Mouse (Mus musculus): ENCODE measurements around the gene Map6. TPM values are rescaled to one million over a fixed set of nuclear protein-coding genes. Genes with fewer than 3 reads are reported as not detected.
A peak's percentile ranks its signal among the peaks of the same experiment; 100 is the strongest.

Gene Map6
- total and polyA plus RNA-seq, 3 experiments: 3.3 to 4.3 (median 3.5) TPM

DNA sequence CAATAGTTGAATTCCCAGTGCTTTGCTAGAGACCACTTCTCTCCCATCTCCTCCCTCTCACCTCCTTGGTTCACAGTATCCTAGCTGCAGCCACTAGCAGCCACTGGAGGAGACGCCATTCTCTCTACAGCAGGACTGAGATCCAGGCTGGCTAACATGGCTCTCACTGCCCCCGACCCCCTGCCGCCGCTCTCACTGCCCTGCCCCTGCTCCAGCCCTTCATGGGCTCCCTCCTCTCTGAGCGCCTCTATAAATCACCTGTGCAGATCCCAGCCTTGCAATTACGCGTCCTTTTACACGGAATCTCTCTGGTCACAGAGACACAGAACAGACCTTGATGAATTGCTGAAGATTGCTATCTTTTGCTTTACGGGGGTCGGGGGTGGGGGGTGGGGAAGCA lies 57.6 kb downstream of the Map6 start:
- Histone ChIP-seq H3K4me3 (no peak overlapping the region), H3K27me3 (ENCODE audit: control insufficient read depth, insufficient read depth, low read length) (no peaks in the 10 kb centered on the region), H3K4me1 (ENCODE audit: control insufficient read depth, insufficient read depth, low read length) (0 out of 2 replicates have a peak, but pooled peaks cover 3% of the 10 kb centered on the region), H3K79me2 (replicated peaks; ENCODE audit: control insufficient read depth, insufficient read depth, low read length) (no peaks in the 10 kb centered on the region), H3K36me3 (ENCODE audit: control insufficient read depth, insufficient read depth, low read length) (no peaks in the 10 kb centered on the region), H3K9ac (ENCODE audit: low read depth, low read length) (no peak overlapping the region), H3K27ac (no peak overlapping the region)
- intact Hi-C loops (cut with DNase I): no loop called here
- TF ChIP-seq EP300 (IDR thresholded peaks at IDR 0.05; ENCODE audit: insufficient read depth, low read depth, low read length) (no peak), POLR2A (IDR thresholded peaks at IDR 0.05; ENCODE audit: insufficient read depth, low read depth, low read length) (no peak), CTCF (IDR thresholded peaks at IDR 0.05) (no peak)
- WGBS: 63% methylated on average over 10 of the region's 10 CpGs
- no peak for DNase-seq

DNA sequence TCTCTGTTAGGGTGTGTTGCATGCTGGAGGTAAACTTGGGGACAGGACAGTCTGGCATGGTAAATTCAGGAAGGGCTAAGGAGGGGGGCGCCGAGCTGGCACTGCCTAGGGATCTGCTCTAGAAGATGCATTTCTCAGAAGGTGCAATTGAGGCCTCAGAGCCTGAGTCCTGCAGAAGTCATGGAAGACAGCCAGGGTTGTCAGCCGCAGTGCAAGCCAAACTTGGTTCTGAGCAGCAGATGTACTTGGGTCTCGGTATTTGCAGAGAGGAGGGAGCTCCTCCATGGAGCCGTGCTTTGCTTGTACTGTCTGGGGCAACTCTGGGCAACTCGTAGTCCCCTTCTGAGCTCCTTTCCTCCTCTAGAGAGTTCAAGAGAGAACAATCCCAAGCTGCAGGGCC lies 58.9 kb downstream of the Map6 start:
- Histone ChIP-seq H3K9ac (ENCODE audit: low read depth, low read length) (no peak overlapping the region), H3K27ac (no peak overlapping the region), H3K4me3 (no peak overlapping the region), H3K36me3 (ENCODE audit: control insufficient read depth, insufficient read depth, low read length) (no peaks in the 10 kb centered on the region), H3K4me1 (ENCODE audit: control insufficient read depth, insufficient read depth, low read length) (0 out of 2 replicates have a peak, but pooled peaks cover 3% of the 10 kb centered on the region), H3K79me2 (replicated peaks; ENCODE audit: control insufficient read depth, insufficient read depth, low read length) (no peaks in the 10 kb centered on the region), H3K27me3 (ENCODE audit: control insufficient read depth, insufficient read depth, low read length) (no peaks in the 10 kb centered on the region)
- no peak for TF ChIP-seq POLR2A (IDR thresholded peaks at IDR 0.05; ENCODE audit: insufficient read depth, low read depth, low read length)
- TF ChIP-seq CTCF (IDR thresholded peaks at IDR 0.05): no peak
- TF ChIP-seq EP300 (IDR thresholded peaks at IDR 0.05; ENCODE audit: insufficient read depth, low read depth, low read length): no peak
- 64% methylated on average over 6 of the region's 6 CpGs for WGBS
- DNase-seq: peak in 1 of 2 experiments; percentile 37
- intact Hi-C loops (cut with DNase I): no loop called here

DNA sequence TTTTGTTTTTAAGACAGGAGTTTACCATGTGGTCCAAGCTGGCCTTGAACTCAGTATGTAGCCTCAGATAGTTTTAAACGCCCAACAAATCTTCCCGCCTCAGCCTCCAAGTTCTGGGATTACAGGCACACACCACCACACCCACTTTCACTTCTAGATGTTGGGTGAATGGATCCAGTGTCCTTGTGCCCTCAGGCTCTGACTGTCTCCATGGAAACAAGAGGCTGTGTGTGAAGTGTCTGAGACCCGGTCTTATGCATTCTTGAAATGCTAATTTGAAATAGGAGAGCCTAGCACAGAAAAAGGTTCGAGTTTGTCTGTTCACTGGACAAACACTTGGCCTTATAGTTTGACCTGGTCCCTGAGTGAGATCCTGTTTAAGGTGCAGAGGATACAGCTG lies 61.6 kb downstream of the Map6 start:
- intact Hi-C loops (cut with DNase I): no loop called here
- Histone ChIP-seq H3K27ac (no peak overlapping the region), H3K4me1 (ENCODE audit: control insufficient read depth, insufficient read depth, low read length) (0 out of 2 replicates have a peak, but pooled peaks cover 2% of the 10 kb centered on the region), H3K4me3 (no peak overlapping the region), H3K79me2 (replicated peaks; ENCODE audit: control insufficient read depth, insufficient read depth, low read length) (no peaks in the 10 kb centered on the region), H3K27me3 (ENCODE audit: control insufficient read depth, insufficient read depth, low read length) (no peaks in the 10 kb centered on the region), H3K36me3 (ENCODE audit: control insufficient read depth, insufficient read depth, low read length) (no peaks in the 10 kb centered on the region), H3K9ac (ENCODE audit: low read depth, low read length) (no peak overlapping the region)
- TF ChIP-seq EP300 (IDR thresholded peaks at IDR 0.05; ENCODE audit: insufficient read depth, low read depth, low read length) (no peak), CTCF (IDR thresholded peaks at IDR 0.05) (no peak), POLR2A (IDR thresholded peaks at IDR 0.05; ENCODE audit: insufficient read depth, low read depth, low read length) (no peak)
- DNase-seq: no peak
- 83% methylated on average over 4 of the region's 4 CpGs for WGBS

DNA sequence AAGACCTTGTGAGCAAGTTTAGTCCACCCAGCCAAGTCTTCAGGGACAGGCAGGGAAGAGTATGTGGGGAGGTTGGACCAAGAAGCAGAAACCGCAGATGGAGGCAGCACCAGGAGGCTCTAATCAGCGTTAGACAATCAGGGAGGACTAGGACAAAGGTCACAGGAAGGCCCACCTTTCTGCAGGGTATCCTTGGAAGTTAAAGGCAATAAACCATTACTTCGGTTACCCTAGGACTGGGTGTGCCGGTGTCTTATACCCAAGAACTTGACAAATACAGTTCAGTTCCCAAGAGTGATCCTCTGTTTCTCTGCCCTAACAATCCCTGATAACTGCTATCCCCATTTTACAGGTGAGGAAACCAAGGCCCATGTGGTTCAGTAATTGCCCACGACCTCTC lies 62.8 kb downstream of the Map6 start:
- H3K4me1 ChIP-seq (ENCODE audit: control insufficient read depth, insufficient read depth, low read length): 0 out of 2 replicates have a peak, but pooled peaks cover 2% of the 10 kb centered on the region
- TF ChIP-seq EP300 (IDR thresholded peaks at IDR 0.05; ENCODE audit: insufficient read depth, low read depth, low read length): no peak
- no peak for TF ChIP-seq CTCF (IDR thresholded peaks at IDR 0.05)
- no peak for TF ChIP-seq POLR2A (IDR thresholded peaks at IDR 0.05; ENCODE audit: insufficient read depth, low read depth, low read length)
- H3K4me3 ChIP-seq: no peak overlapping the region
- intact Hi-C loops (cut with DNase I): no loop called here
- no peak overlapping the region for H3K9ac ChIP-seq (ENCODE audit: low read depth, low read length)
- no peaks in the 10 kb centered on the region for H3K36me3 ChIP-seq (ENCODE audit: control insufficient read depth, insufficient read depth, low read length)
- no peak for DNase-seq
- no peaks in the 10 kb centered on the region for H3K27me3 ChIP-seq (ENCODE audit: control insufficient read depth, insufficient read depth, low read length)
- WGBS: 82% methylated on average over 5 of the region's 5 CpGs
- H3K27ac ChIP-seq: no peak overlapping the region
- no peaks in the 10 kb centered on the region for H3K79me2 ChIP-seq (replicated peaks; ENCODE audit: control insufficient read depth, insufficient read depth, low read length)

DNA sequence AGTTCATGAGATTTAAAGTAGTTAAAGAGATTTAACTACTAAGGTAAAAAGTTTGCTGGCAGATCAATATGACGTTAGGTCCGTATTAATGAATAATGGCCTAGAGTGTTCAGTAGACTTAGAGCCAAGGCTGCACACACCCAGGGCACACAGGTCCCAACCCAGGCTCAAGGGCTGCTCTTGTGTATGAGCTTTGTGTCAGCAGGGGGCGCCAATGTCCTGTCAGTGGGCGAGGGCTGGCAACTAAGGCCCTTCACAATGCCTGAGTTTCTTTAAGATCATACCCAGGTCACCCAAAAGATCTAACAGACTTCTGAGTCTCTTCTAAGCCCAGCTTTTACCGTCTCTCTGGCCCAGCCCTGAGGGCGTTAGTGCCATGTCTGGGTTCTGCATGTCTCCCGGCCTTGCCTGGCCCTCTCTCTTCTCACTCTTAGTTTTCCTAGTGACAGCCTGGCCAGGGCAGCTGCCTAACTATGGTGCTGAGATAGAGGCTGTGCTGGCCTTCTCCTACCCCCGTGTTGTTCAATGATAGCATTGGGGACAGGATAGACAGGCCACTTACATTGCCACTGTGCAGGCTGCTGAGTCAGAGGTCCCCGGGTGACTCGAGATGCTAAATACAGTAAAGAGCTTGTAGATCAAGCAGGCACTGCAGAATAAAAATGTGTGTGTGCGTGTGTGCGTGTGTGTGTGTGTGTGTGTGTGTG lies 65.7 kb downstream of the Map6 start:
- Histone ChIP-seq H3K27me3 (ENCODE audit: control insufficient read depth, insufficient read depth, low read length) (no peaks in the 10 kb centered on the region), H3K9ac (ENCODE audit: low read depth, low read length) (no peak overlapping the region), H3K4me3 (no peak overlapping the region), H3K27ac (no peak overlapping the region), H3K36me3 (ENCODE audit: control insufficient read depth, insufficient read depth, low read length) (no peaks in the 10 kb centered on the region), H3K4me1 (ENCODE audit: control insufficient read depth, insufficient read depth, low read length) (no peaks in the 10 kb centered on the region), H3K79me2 (replicated peaks; ENCODE audit: control insufficient read depth, insufficient read depth, low read length) (no peaks in the 10 kb centered on the region)
- intact Hi-C loops (cut with DNase I): loop anchor here (1.0 to 2.0 kb wide), 3 partner anchors 16 to 118 kb away; no protein-coding TSS in a partner anchor
- WGBS: 41% methylated on average over 12 of the region's 12 CpGs
- DNase-seq: peak; percentile 80 to 90
- peak; percentile 95 for TF ChIP-seq EP300 (IDR thresholded peaks at IDR 0.05; ENCODE audit: insufficient read depth, low read depth, low read length)
- no peak for TF ChIP-seq POLR2A (IDR thresholded peaks at IDR 0.05; ENCODE audit: insufficient read depth, low read depth, low read length)

DNA sequence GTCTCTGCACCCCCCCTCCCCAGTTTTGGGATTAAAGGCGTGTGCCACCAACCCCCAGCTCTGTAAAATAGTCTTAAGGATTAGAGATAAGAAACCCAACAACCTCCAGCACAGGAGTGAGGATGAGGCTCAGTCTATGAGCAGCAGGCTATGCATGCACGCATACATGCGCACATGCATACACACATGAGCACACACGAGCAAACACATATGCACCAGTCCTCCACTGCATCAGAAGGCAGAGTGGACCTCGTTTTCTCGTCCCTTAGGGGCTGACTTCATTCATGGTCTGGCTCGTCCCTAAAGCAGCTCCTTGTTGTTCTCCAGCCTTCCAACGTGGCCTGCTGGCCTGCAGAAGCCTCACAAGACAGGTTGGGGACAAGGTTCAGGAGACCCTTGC lies 73.5 kb downstream of the Map6 start:
- 74% methylated on average over 8 of the region's 8 CpGs for WGBS
- Histone ChIP-seq H3K36me3 (ENCODE audit: control insufficient read depth, insufficient read depth, low read length) (no peaks in the 10 kb centered on the region), H3K27me3 (ENCODE audit: control insufficient read depth, insufficient read depth, low read length) (no peaks in the 10 kb centered on the region), H3K27ac (no peak overlapping the region), H3K4me1 (ENCODE audit: control insufficient read depth, insufficient read depth, low read length) (no peaks in the 10 kb centered on the region), H3K79me2 (replicated peaks; ENCODE audit: control insufficient read depth, insufficient read depth, low read length) (no peaks in the 10 kb centered on the region), H3K4me3 (no peak overlapping the region), H3K9ac (ENCODE audit: low read depth, low read length) (no peak overlapping the region)
- TF ChIP-seq POLR2A (IDR thresholded peaks at IDR 0.05; ENCODE audit: insufficient read depth, low read depth, low read length) (no peak), EP300 (IDR thresholded peaks at IDR 0.05; ENCODE audit: insufficient read depth, low read depth, low read length) (no peak), CTCF (IDR thresholded peaks at IDR 0.05) (no peak)
- DNase-seq: no peak
- intact Hi-C loops (cut with DNase I): no loop called here
